8 mouse cellular contexts compared by ENCODE assay signal in the genomic region with DNA sequence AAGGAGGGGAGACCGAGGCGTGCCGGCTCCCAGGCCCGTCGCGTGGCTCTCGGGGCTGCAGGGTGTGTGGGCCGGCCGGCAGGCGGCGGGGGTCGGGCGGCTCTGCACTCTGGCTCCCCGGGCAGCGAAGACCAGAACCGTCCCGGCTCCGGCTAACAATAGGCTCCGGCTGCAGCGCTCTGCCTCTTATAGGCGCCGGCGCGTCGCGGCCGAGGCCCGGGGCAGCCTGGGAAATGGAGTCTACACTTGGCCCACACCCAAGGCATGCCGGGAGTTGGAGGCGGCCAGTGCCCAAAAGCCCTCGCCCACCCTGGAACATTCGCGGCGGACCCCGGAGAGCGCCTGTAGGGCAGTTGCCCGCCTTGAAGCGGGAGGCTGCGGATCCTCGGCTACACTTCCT. TPM values are rescaled to one million over a fixed set of nuclear protein-coding genes. Genes with fewer than 3 reads are reported as not detected.
DNase-seq lines count a peak whose midpoint lies in the region; ATAC-seq and TF ChIP-seq lines count a peak whose summit lies in the region.

Gene Csrnp2, minus strand, starts transcription at position 387 of the 400 bp plus-strand sequence.

- no peak within 1 kb of the TSS for H3K27ac ChIP-seq in bone marrow macrophage, adult 2 months (ENCODE audit: insufficient read depth, low read depth, low read length)
- no peak within 1 kb of the TSS for H3K27ac ChIP-seq in embryonic fibroblast, embryonic 13.5 days (ENCODE audit: insufficient read depth, low read length)
- peak within 1 kb of the TSS; percentile 67 for H3K27ac ChIP-seq in heart, embryonic 11.5 days (ENCODE audit: low read depth, low read length)
- peak within 1 kb of the TSS; percentile 93 for H3K27ac ChIP-seq in kidney, embryonic 16.5 days (ENCODE audit: low read length)
- peak within 1 kb of the TSS; percentile 56; the same call in 1 of the 2 replicates for H3K27ac ChIP-seq in liver, adult 2 months (replicated peaks; ENCODE audit: insufficient read depth, low read depth, low read length)

- under 1% methylated on average over 40 of the region's 40 CpGs for WGBS in heart, embryonic 11.5 days (ENCODE audit: insufficient replicate concordance)
- WGBS in kidney, embryonic 16.5 days: under 1% methylated on average over 40 of the region's 40 CpGs
- under 1% methylated on average over 40 of the region's 40 CpGs for WGBS in liver, adult 2 months

- TF ChIP-seq CTCF in bone marrow macrophage, adult 2 months (IDR thresholded peaks at IDR 0.05; ENCODE audit: low read depth, low read length): no peak
- TF ChIP-seq CTCF in embryonic fibroblast, embryonic 13.5 days (IDR thresholded peaks at IDR 0.05; ENCODE audit: borderline replicate concordance, insufficient read depth, low read length): no peak
- TF ChIP-seq CTCF in liver, adult 2 months (IDR thresholded peaks at IDR 0.05; ENCODE audit: low read depth, low read length): no peak

- peak; percentile 95 for ATAC-seq in heart, embryonic 11.5 days (replicated peaks; ENCODE audit: insufficient number of reproducible peaks, low FRiP score, low TSS enrichment)
- ATAC-seq in kidney, embryonic 16.5 days (ENCODE audit: low FRiP score, low TSS enrichment): peak; percentile 98

- H3K4me3 ChIP-seq in bone marrow macrophage, adult 2 months (ENCODE audit: insufficient read depth, low read length): peak within 1 kb of the TSS; percentile 95
- H3K4me3 ChIP-seq in embryonic fibroblast, embryonic 13.5 days (ENCODE audit: insufficient read depth, low read length): peak within 1 kb of the TSS; percentile 58
- peak within 1 kb of the TSS; percentile 74 for H3K4me3 ChIP-seq in heart, embryonic 11.5 days (ENCODE audit: low read depth, low read length)
- peak within 1 kb of the TSS; percentile 90 for H3K4me3 ChIP-seq in kidney, embryonic 16.5 days (ENCODE audit: low read length)
- H3K4me3 ChIP-seq in liver, adult 2 months (ENCODE audit: insufficient read depth, low read depth, low read length): peak within 1 kb of the TSS; percentile 90
- peak within 1 kb of the TSS; percentile 56 for H3K4me3 ChIP-seq in myocyte

- peaks cover 4% of the 10 kb centered on the region for H3K4me1 ChIP-seq in bone marrow macrophage, adult 2 months (ENCODE audit: control insufficient read depth, insufficient read depth, low read length)
- H3K4me1 ChIP-seq in embryonic fibroblast, embryonic 13.5 days (ENCODE audit: control insufficient read depth, insufficient read depth, low read length): peaks cover 5% of the 10 kb centered on the region
- peaks cover 27% of the 10 kb centered on the region for H3K4me1 ChIP-seq in heart, embryonic 11.5 days (ENCODE audit: control insufficient read depth, insufficient read depth, low read length)
- H3K4me1 ChIP-seq in kidney, embryonic 16.5 days (ENCODE audit: insufficient read depth, low read length): peaks cover 35% of the 10 kb centered on the region
- H3K4me1 ChIP-seq in liver, adult 2 months (ENCODE audit: control insufficient read depth, insufficient read depth, low read length): peaks cover 2% of the 10 kb centered on the region; the same call in 1 of the 2 replicates

- peaks cover 16% of the 10 kb centered on the region for H3K79me2 ChIP-seq in liver, adult 2 months (ENCODE audit: control insufficient read depth, insufficient read depth, low read length)
- peaks cover 45% of the 10 kb centered on the region for H3K79me2 ChIP-seq in myocyte (ENCODE audit: control insufficient read depth, insufficient read depth)

- H3K4me2 ChIP-seq in heart, embryonic 11.5 days: peak within 1 kb of the TSS; percentile 93
- peak within 1 kb of the TSS; percentile 78 for H3K4me2 ChIP-seq in kidney, embryonic 16.5 days (replicated peaks; ENCODE audit: low read depth, low read length)
- peak within 1 kb of the TSS; percentile 99 for H3K4me2 ChIP-seq in myocyte (ENCODE audit: low read depth)

- peak within 1 kb of the TSS; percentile 78 for H3ac ChIP-seq in myocyte (ENCODE audit: control insufficient read depth, insufficient read length)

- no peaks in the 10 kb centered on the region for H3K9me3 ChIP-seq in heart, embryonic 11.5 days (replicated peaks; ENCODE audit: control insufficient read depth, low read length)
- no peaks in the 10 kb centered on the region for H3K9me3 ChIP-seq in kidney, embryonic 16.5 days (ENCODE audit: low read length)

- peak within 1 kb of the TSS; percentile 87 for H3K9ac ChIP-seq in heart, embryonic 11.5 days (ENCODE audit: low read depth, low read length)
- peak within 1 kb of the TSS; percentile 98 for H3K9ac ChIP-seq in kidney, embryonic 16.5 days (replicated peaks; ENCODE audit: low read length)
- H3K9ac ChIP-seq in liver, adult 2 months (ENCODE audit: low read depth, low read length): peak within 1 kb of the TSS; percentile 98

- TF ChIP-seq POLR2A in bone marrow macrophage, adult 2 months (IDR thresholded peaks at IDR 0.05; ENCODE audit: borderline replicate concordance, low read depth, low read length): peak; percentile 94; the same call in 1 of the 2 replicates
- TF ChIP-seq POLR2A in embryonic fibroblast, embryonic 13.5 days (IDR thresholded peaks at IDR 0.05; ENCODE audit: low read depth, low read length): peak; percentile 99
- TF ChIP-seq POLR2A in liver, adult 2 months (IDR thresholded peaks at IDR 0.05; ENCODE audit: extremely low read depth, insufficient read depth, low read length): peak; percentile 96
- TF ChIP-seq POLR2A in myocyte (IDR thresholded peaks at IDR 0.05; ENCODE audit: insufficient read length, low read depth): peak; percentile 100

- H3K27me3 ChIP-seq in heart, embryonic 11.5 days (ENCODE audit: control insufficient read depth, insufficient read depth, low read length): no peaks in the 10 kb centered on the region
- no peaks in the 10 kb centered on the region for H3K27me3 ChIP-seq in kidney, embryonic 16.5 days (ENCODE audit: insufficient read depth, low read length)
- no peaks in the 10 kb centered on the region for H3K27me3 ChIP-seq in liver, adult 2 months (ENCODE audit: control insufficient read depth, insufficient read depth, low read length)
- H3K27me3 ChIP-seq in myocyte (ENCODE audit: control insufficient read depth, insufficient read depth, insufficient read length): no peaks in the 10 kb centered on the region
- H3K27me3 ChIP-seq in splenic B cell, adult 2 months (ENCODE audit: control insufficient read depth, insufficient read depth, low read length, poor library complexity, severe bottlenecking): no peaks in the 10 kb centered on the region

- no peaks in the 10 kb centered on the region for H3K36me3 ChIP-seq in heart, embryonic 11.5 days (ENCODE audit: control insufficient read depth, insufficient read depth, low read length)
- H3K36me3 ChIP-seq in kidney, embryonic 16.5 days (ENCODE audit: insufficient read depth, low read length): no peaks in the 10 kb centered on the region
- no peaks in the 10 kb centered on the region for H3K36me3 ChIP-seq in liver, adult 2 months (ENCODE audit: control insufficient read depth, insufficient read depth, low read length)
- no peaks in the 10 kb centered on the region for H3K36me3 ChIP-seq in myocyte (ENCODE audit: control insufficient read depth, insufficient read depth)
- no peaks in the 10 kb centered on the region for H3K36me3 ChIP-seq in splenic B cell, adult 2 months (ENCODE audit: control insufficient read depth, insufficient read depth, low read length, poor library complexity, severe bottlenecking)

- DNase-seq in A20 (ENCODE audit: low read depth, low spot score): peak; percentile 93
- peak; percentile 58 for DNase-seq in liver, adult 2 months (ENCODE audit: extremely low read depth, low read depth, low spot score)
- DNase-seq in splenic B cell, adult 2 months (ENCODE audit: low read depth, low spot score): peak; percentile 88

TF ChIP-seq in myocyte, 11 proteins besides CTCF, POLR2A, EP300 and RAD21:
- peak; percentile 35 for TF ChIP-seq TCF3 (IDR thresholded peaks at IDR 0.05; ENCODE audit: insufficient read length, low read depth)
- TF ChIP-seq POLR2AphosphoS2 (IDR thresholded peaks at IDR 0.05; ENCODE audit: insufficient read length, low read depth): peak; percentile 98
- peak in 2 of 3 experiments; percentile 14 to 36 for TF ChIP-seq MYOG (IDR thresholded peaks at IDR 0.05; ENCODE audit: control insufficient read depth in 1 of 3, insufficient read depth in 1 of 3, insufficient read length in 2 of 3, low read depth in 2 of 3)
- no peak for TF ChIP-seq SRF (IDR thresholded peaks at IDR 0.05; ENCODE audit: control insufficient read depth, insufficient read length, low read depth)
- no peak for TF ChIP-seq MAX (IDR thresholded peaks at IDR 0.05; ENCODE audit: low read depth)
- TF ChIP-seq MYOD1 (IDR thresholded peaks at IDR 0.05; ENCODE audit: control insufficient read depth in 1 of 3, insufficient read length in 2 of 3, low read depth in 2 of 3): peak in 1 of 3 experiments; percentile 1
- TF ChIP-seq REST (IDR thresholded peaks at IDR 0.05; ENCODE audit: insufficient read depth, insufficient read length): peak; percentile 23
TF ChIP-seq in myocyte: peak in this region for 5.

RNA-seq across cellular contexts. Expression of gene Csrnp2, which starts in this region (rescaled TPM):
- polyA plus RNA-seq in bone marrow macrophage, adult 2 months (2012; ENCODE audit: insufficient read depth, insufficient read length, missing spikeins): 2.2 and 2.8 TPM in 2 replicates
- 9.3 and 10.8 TPM in 2 replicates for polyA plus RNA-seq in embryonic fibroblast, embryonic 13.5 days (2011; ENCODE audit: insufficient read length, low read depth, missing spikeins)
- 9.4 and 10.2 TPM in 2 replicates for polyA plus RNA-seq in heart, embryonic 11.5 days (2014; fragmentation: Nextera tagmentation; extraction: Ambion mirVana)
- 15.3 and 16.4 TPM in 2 replicates for polyA plus RNA-seq in kidney, embryonic 16.5 days (2015; fragmentation: Nextera tagmentation; extraction: Ambion mirVana)
- total RNA-seq in liver, adult 2 months (2014; rRNA removed): 0.92 and 1.1 TPM in 2 replicates
- 0.78 and 1.1 TPM in 2 replicates for polyA plus RNA-seq in liver, adult 2 months (2012; rRNA removed)
- polyA plus RNA-seq in myocyte (2012; fragmentation: generic; extraction: Trizol): 9.2 TPM

Comparison
In these comparisons a context has a peak if more than half of its experiments do, and no peak if none do; other contexts are left out.
1. H3K27ac ChIP-seq: peak in heart, embryonic 11.5 days (single experiment), kidney, embryonic 16.5 days (single experiment) and liver, adult 2 months (single experiment); none in bone marrow macrophage, adult 2 months (single experiment) and embryonic fibroblast, embryonic 13.5 days (single experiment).
2. Peak in every context shown above with its lines, with median percentiles within 50 percentile points of each other: DNase-seq, H3K4me3 ChIP-seq, POLR2A ChIP-seq, H3K4me2 ChIP-seq and H3K9ac ChIP-seq.